Mouse (Mus musculus) heart, adult 2 months (tissue): Measurements from ENCODE around the gene Nup155. TPM values are rescaled to one million over a fixed set of nuclear protein-coding genes. Genes with fewer than 3 reads are reported as not detected.
A peak's percentile ranks its signal among the peaks of the same experiment; 100 is the strongest.

Experiments
- DNase-seq, 2 experiments: peaks; one replicate each; pipeline ENCODE4 v3.0.0; 2021
- H3K27ac ChIP-seq: fragments of 200-600 bp; 2 replicates; pipeline ENCODE4 v1.8.1; 2022
- H3K27me3 ChIP-seq: fragments of 200-500 bp; 2 replicates; pipeline ENCODE4 v1.6.1; 2012; ENCODE audit warnings: mild to moderate bottlenecking, low read length, inconsistent platforms, mixed read lengths; ENCODE audit not compliant: control insufficient read depth, insufficient read depth
- H3K36me3 ChIP-seq: fragments of 200-500 bp; 2 replicates; pipeline ENCODE4 v1.6.1; 2012; ENCODE audit warnings: low read length, inconsistent platforms; ENCODE audit not compliant: control insufficient read depth, insufficient read depth
- H3K4me1 ChIP-seq: fragments of 200-500 bp; 2 replicates; pipeline ENCODE4 v1.6.1; 2011; ENCODE audit warnings: low read length; ENCODE audit not compliant: control insufficient read depth, insufficient read depth
- H3K4me3 ChIP-seq: fragments of 200-600 bp; 2 replicates; pipeline ENCODE4 v1.8.1; 2022
- H3K79me2 ChIP-seq: fragments of 200-500 bp; replicated peaks from 2 replicates; pipeline ENCODE4 v1.6.1; 2012; ENCODE audit warnings: mild to moderate bottlenecking, inconsistent platforms, low read length, moderate library complexity, mixed read lengths; ENCODE audit not compliant: control insufficient read depth, insufficient read depth
- H3K9ac ChIP-seq: fragments of 200-500 bp; 2 replicates; pipeline ENCODE4 v1.6.1; 2012; ENCODE audit warnings: low read depth, mild to moderate bottlenecking, control low read depth, inconsistent platforms, low read length, mixed read lengths
- CTCF ChIP-seq: fragments of 200-600 bp; IDR thresholded peaks from 2 replicates; pipeline ENCODE4 v1.8.1; 2022; ENCODE audit warnings: antibody characterized with exemption, mild to moderate bottlenecking, moderate library complexity
- EP300 ChIP-seq: fragments of 200-500 bp; IDR thresholded peaks from 2 replicates; pipeline ENCODE4 v1.6.1; 2011; ENCODE audit warnings: low read depth, low read length, control low read depth; ENCODE audit not compliant: insufficient read depth
- POLR2A ChIP-seq: fragments of 200-500 bp; IDR thresholded peaks from 2 replicates; pipeline ENCODE4 v1.6.1; 2011; ENCODE audit warnings: mild to moderate bottlenecking, low read depth, low read length, control low read depth; ENCODE audit not compliant: insufficient read depth
- WGBS: fragments of 180-500 bp; shearing (Covaris S2); methylation state at CpG from one replicate; pipeline ENCODE4 v1.1.7; 2018; 5-methylcytosine and 5-hydroxymethylcytosine counted together
- intact Hi-C: fragments of 180-260 bp; cut with DNase I; formaldehyde crosslinking; loops from one replicate; pipeline ENCODE4 v1.15.1; 2025
- polyA plus RNA-seq: library from polyadenylated mRNA; depleted of rRNA; stranded (reverse); fragments of >200 nt; gene quantifications from 2 replicates; pipeline ENCODE4 v1.2.3, GENCODE M21; 2012; rRNA removed
- total RNA-seq, 2 experiments: library from RNA; stranded (reverse); gene quantifications; 2 replicates each; pipeline ENCODE4 v1.2.3; 2021

The Nup155 gene
- total and polyA plus RNA-seq, 3 experiments = 4.0 to 10.0 (median 9.5) TPM

GRCm38 (mm10) chr15:8168591-8169265 is 59.7 kb downstream of the Nup155 start, which contains the start of gene Cplane1:
Gene Cplane1, plus strand, starts transcription at chr15:8169106.
- intact Hi-C loops = loop anchor here (5.0 kb wide), 1 partner anchor 61 kb away; the partner anchor contains the start of gene Nup155

GRCm38 (mm10) chr15:8169266-8169746 is 60.2 kb downstream of the Nup155 start:
- Histone ChIP-seq H3K36me3 (no peaks in the 10 kb centered on the region), H3K9ac (peak overlapping the region; percentile 96), H3K4me1 (no peaks in the 10 kb centered on the region), H3K79me2 (peaks cover 2% of the 10 kb centered on the region; the same call in 1 of the 2 replicates), H3K27ac (peak overlapping the region; percentile 75), H3K27me3 (no peaks in the 10 kb centered on the region), H3K4me3 (peak overlapping the region; percentile 99)
- DNase-seq = no peak
- intact Hi-C loops = loop anchor here (5.0 kb wide), 1 partner anchor 62 kb away; the partner anchor contains the start of gene Nup155
- no peak for TF ChIP-seq POLR2A
- no peak for TF ChIP-seq CTCF
- TF ChIP-seq EP300 = no peak
- WGBS = under 1% methylated on average over 25 of the region's 25 CpGs

More at GRCm38 (mm10) chr15:8168591-8169265, 59.7 kb downstream of the Nup155 start, which contains the start of gene Cplane1:
- Histone ChIP-seq H3K4me1 (no peaks in the 10 kb centered on the region), H3K9ac (peak within 1 kb of the TSS; percentile 96), H3K36me3 (no peaks in the 10 kb centered on the region), H3K79me2 (peaks cover 2% of the 10 kb centered on the region; the same call in 1 of the 2 replicates), H3K27me3 (no peaks in the 10 kb centered on the region), H3K4me3 (peak within 1 kb of the TSS; percentile 99), H3K27ac (peak within 1 kb of the TSS; percentile 75)
- under 1% methylated on average over 39 of the region's 47 CpGs for WGBS
- peak; percentile 95 to 98 for DNase-seq
- TF ChIP-seq POLR2A (peak; percentile 90), CTCF (no peak)

DNA sequence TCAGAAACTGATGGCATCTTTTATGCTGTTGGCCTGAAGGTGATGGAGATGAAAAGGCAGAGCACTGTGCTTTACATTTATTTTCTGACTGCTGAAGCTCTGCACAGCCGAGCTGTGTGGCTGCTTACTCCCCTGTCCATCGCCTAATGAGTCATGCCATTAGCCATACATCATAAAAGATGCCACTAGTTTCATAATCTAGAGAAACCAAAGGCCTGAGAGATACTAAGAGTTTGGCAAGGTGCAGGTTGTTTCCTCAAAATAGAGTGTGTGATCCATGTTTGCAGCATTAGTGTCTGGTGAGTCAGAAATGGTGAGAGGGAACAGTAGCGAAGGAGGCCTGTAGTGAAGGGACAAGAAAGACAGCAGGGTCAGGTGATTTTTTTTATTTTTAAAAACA is 80.5 kb downstream of the Nup155 start:
- no peak overlapping the region for H3K9ac ChIP-seq
- 93% methylated on average over 3 of the region's 3 CpGs for WGBS
- no peaks in the 10 kb centered on the region; the same call in 1 of the 2 replicates for H3K36me3 ChIP-seq
- intact Hi-C loops = no loop called here
- H3K79me2 ChIP-seq = no peaks in the 10 kb centered on the region
- no peak for DNase-seq
- no peak overlapping the region for H3K27ac ChIP-seq
- TF ChIP-seq POLR2A = no peak
- TF ChIP-seq CTCF = no peak
- no peak for TF ChIP-seq EP300
- H3K4me1 ChIP-seq = no peaks in the 10 kb centered on the region
- no peaks in the 10 kb centered on the region for H3K27me3 ChIP-seq
- no peak overlapping the region for H3K4me3 ChIP-seq

DNA sequence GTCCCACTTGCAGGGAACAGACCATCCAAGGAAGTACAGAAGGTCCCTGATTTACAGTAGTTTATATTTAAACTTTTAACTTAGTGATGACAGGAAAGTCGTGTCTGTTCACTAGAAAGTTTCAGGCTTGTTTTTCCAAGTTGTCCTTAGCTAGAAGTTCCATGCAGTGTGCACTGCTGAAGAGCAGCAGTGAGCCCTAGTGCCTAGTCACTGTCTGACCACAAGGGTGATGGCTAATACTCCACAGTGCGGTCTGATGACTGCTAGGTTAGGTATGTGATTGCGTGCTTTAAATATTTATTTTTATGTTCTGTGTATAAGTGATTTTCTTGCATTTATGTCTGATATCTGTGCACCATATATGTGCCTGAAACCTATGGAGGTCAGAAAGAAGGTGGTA is 81.4 kb downstream of the Nup155 start:
- Histone ChIP-seq H3K4me1 (no peaks in the 10 kb centered on the region), H3K36me3 (no peaks in the 10 kb centered on the region; the same call in 1 of the 2 replicates), H3K79me2 (no peaks in the 10 kb centered on the region), H3K4me3 (no peak overlapping the region), H3K9ac (no peak overlapping the region), H3K27ac (no peak overlapping the region), H3K27me3 (no peaks in the 10 kb centered on the region)
- 87% methylated on average over 3 of the region's 3 CpGs for WGBS
- DNase-seq = no peak
- intact Hi-C loops = no loop called here
- TF ChIP-seq EP300 = no peak
- no peak for TF ChIP-seq POLR2A
- TF ChIP-seq CTCF = no peak

- no peak overlapping the region for H3K4me3 ChIP-seq
- intact Hi-C loops = no loop called here
- no peaks in the 10 kb centered on the region for H3K4me1 ChIP-seq
- TF ChIP-seq EP300 = no peak
- TF ChIP-seq CTCF = peak; percentile 34
- H3K79me2 ChIP-seq = no peaks in the 10 kb centered on the region
- no peaks in the 10 kb centered on the region for H3K27me3 ChIP-seq
- no peak overlapping the region for H3K9ac ChIP-seq
- no peaks in the 10 kb centered on the region; the same call in 1 of the 2 replicates for H3K36me3 ChIP-seq
- H3K27ac ChIP-seq = no peak overlapping the region
- DNase-seq = no peak
These were observed 91.2 kb downstream of the Nup155 start for GRCm38 (mm10) chr15:8200317-8200716.

DNA sequence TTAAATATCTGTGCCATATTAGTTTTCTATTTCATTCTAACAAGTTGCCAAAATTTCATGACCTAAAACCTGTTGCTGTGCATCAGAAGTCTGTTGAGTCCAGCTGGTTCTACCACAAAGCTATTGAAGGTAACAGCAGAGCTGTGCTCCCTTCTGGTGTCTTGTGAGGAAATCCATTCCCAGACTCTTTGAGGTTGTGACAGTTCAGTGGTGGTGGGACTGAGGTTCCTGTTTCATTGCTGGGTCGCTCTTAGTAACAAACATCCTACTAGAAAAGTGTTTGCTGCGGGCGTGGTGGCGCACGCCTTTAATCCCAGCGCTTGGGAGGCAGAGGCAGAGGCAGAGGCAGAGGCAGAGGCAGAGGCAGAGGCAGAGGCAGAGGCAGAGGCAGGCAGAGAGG is 99.3 kb downstream of the Nup155 start:
- H3K27me3 ChIP-seq = no peaks in the 10 kb centered on the region
- H3K4me3 ChIP-seq = no peak overlapping the region
- no peaks in the 10 kb centered on the region for H3K36me3 ChIP-seq
- H3K27ac ChIP-seq = no peak overlapping the region
- TF ChIP-seq CTCF (no peak), EP300 (no peak), POLR2A (no peak)
- no peak for DNase-seq
- intact Hi-C loops = no loop called here
- 89% methylated on average over 6 of the region's 6 CpGs for WGBS
- H3K79me2 ChIP-seq = no peaks in the 10 kb centered on the region
- H3K4me1 ChIP-seq = no peaks in the 10 kb centered on the region
- H3K9ac ChIP-seq = no peak overlapping the region

Other genes starting within 250 kb of the Nup155 start
- 10 to 100 TPM; 20.7 to 21.1 TPM for gene Wdr70, start 10.1 kb upstream of the Nup155 start, total RNA-seq
- gene Wdr70, start 10.1 kb upstream of the Nup155 start, polyA plus RNA-seq = 12.1 and 15.6 TPM in 2 replicates
- 1 to 10 TPM; 4.2 to 4.7 TPM for gene Cplane1, start 59.8 kb downstream of the Nup155 start, total RNA-seq
- gene Cplane1, start 59.8 kb downstream of the Nup155 start, polyA plus RNA-seq = 1.7 and 4.3 TPM in 2 replicates